Mouse (Mus musculus) forebrain, postnatal 0 days (tissue): Measurements from ENCODE around the gene Tia1. TPM values are rescaled to one million over a fixed set of nuclear protein-coding genes. Genes with fewer than 3 reads are reported as not detected.
A peak's percentile ranks its signal among the peaks of the same experiment; 100 is the strongest.

Experiments
- ATAC-seq: fragments of 200-750 bp; cut with Nextera tagmentation; 2 replicates; pipeline ENCODE4 v1.8.0; 2017; ENCODE audit warnings: mild to moderate bottlenecking, moderate library complexity
- DNase-seq: peaks from one replicate; pipeline ENCODE4 v3.0.0-alpha.2; 2015
- H3K27ac ChIP-seq: fragments of 300-500 bp; sonication (generic); 2 replicates; pipeline ENCODE4 v1.5.1; 2014; ENCODE audit warnings: low read depth, mild to moderate bottlenecking, antibody characterized with exemption, low read length, moderate library complexity, mixed read lengths
- H3K27me3 ChIP-seq: fragments of 300-500 bp; sonication (generic); 2 replicates; pipeline ENCODE4 v1.6.1; 2014; ENCODE audit warnings: mild to moderate bottlenecking, low read length, mixed read lengths; ENCODE audit not compliant: insufficient read depth
- H3K36me3 ChIP-seq: fragments of 300-500 bp; sonication (generic); 2 replicates; pipeline ENCODE4 v1.6.1; 2014; ENCODE audit warnings: mild to moderate bottlenecking, moderate library complexity; ENCODE audit not compliant: insufficient read depth
- H3K4me1 ChIP-seq: fragments of 300-500 bp; sonication (generic); 2 replicates; pipeline ENCODE4 v1.6.1; 2014; ENCODE audit warnings: antibody characterized with exemption; ENCODE audit not compliant: insufficient read depth
- H3K4me2 ChIP-seq: fragments of 300-500 bp; sonication (generic); 2 replicates; pipeline ENCODE4 v1.6.1; 2014; ENCODE audit warnings: low read depth, mild to moderate bottlenecking, moderate library complexity
- H3K4me3 ChIP-seq: fragments of 300-500 bp; sonication (generic); 2 replicates; pipeline ENCODE4 v1.5.1; 2014; ENCODE audit warnings: low read depth, low read length, mixed read lengths
- H3K9ac ChIP-seq: fragments of 300-500 bp; sonication (generic); 2 replicates; pipeline ENCODE4 v1.6.1; 2014; ENCODE audit warnings: mild to moderate bottlenecking
- H3K9me3 ChIP-seq: fragments of 300-500 bp; sonication (generic); 2 replicates; pipeline ENCODE4 v1.6.1; 2016; ENCODE audit warnings: low read length
- CTCF ChIP-seq: sonication (generic); IDR thresholded peaks from 2 replicates; pipeline ENCODE4 v1.5.1; 2016; ENCODE audit warnings: antibody characterized with exemption, control low read depth, low read depth
- WGBS: fragments of 180-500 bp; shearing (Covaris S2); extraction: QIAGEN DNeasy Blood & Tissue Kit; methylation state at CpG from one replicate; pipeline ENCODE4 v1.1.7; 2014; 5-methylcytosine and 5-hydroxymethylcytosine counted together
- polyA plus RNA-seq: library from polyadenylated mRNA; unstranded; fragments of >200 nt; fragmentation: Nextera tagmentation; extraction: Ambion mirVana; gene quantifications from 2 replicates; pipeline ENCODE4 v1.2.1, GENCODE M21; 2015
- total RNA-seq: library from RNA; depleted of rRNA; stranded (reverse); fragments of >200 nt; gene quantifications from 2 replicates; pipeline ENCODE4 v1.2.3, GENCODE M21; 2014

The Tia1 gene
- total and polyA plus RNA-seq, 2 experiments from 2014 or later, result 191 to 252 TPM

DNA sequence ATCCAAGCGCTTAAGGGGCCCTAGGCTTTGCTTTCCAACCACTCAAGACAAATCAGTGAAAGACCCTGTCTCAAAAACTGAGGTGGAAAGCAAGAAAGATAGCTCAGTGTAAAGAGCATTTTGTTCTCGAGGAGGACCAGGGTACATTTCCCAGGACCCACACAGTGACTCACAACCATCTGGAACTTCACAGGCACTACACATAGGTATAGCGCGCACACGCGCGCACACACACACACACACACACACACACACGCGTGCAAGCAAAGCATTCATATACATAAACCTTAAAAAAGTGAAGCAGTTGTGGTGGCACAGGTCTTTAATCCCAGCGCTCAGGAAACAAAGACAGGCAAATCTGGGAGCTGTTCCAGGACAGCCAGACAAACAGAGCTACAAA lies 37.6 kb downstream of the Tia1 start:
- WGBS, result 89% methylated on average over 10 of the region's 10 CpGs
- H3K9ac ChIP-seq, result no peak overlapping the region
- ATAC-seq (no peak), DNase-seq (no peak)
- no peaks in the 10 kb centered on the region for H3K9me3 ChIP-seq
- peaks cover 7% of the 10 kb centered on the region for H3K4me1 ChIP-seq
- no peaks in the 10 kb centered on the region for H3K27me3 ChIP-seq
- H3K4me2 ChIP-seq, result no peak overlapping the region
- no peak overlapping the region for H3K4me3 ChIP-seq
- H3K27ac ChIP-seq, result no peak overlapping the region
- peaks cover 28% of the 10 kb centered on the region for H3K36me3 ChIP-seq
- no peak for TF ChIP-seq CTCF

GRCm38 (mm10) chr6:86445551-86445950 lies 41.5 kb downstream of the Tia1 start:
- no peak overlapping the region for H3K27ac ChIP-seq
- WGBS, result 94% methylated on average over 18 of the region's 18 CpGs
- no peak overlapping the region for H3K4me2 ChIP-seq
- ATAC-seq (no peak), DNase-seq (no peak)
- peaks cover 51% of the 10 kb centered on the region for H3K36me3 ChIP-seq
- H3K9me3 ChIP-seq, result no peaks in the 10 kb centered on the region
- no peak overlapping the region for H3K9ac ChIP-seq
- no peaks in the 10 kb centered on the region for H3K4me1 ChIP-seq
- no peak for TF ChIP-seq CTCF
- H3K4me3 ChIP-seq, result no peak overlapping the region
- H3K27me3 ChIP-seq, result no peaks in the 10 kb centered on the region

DNA sequence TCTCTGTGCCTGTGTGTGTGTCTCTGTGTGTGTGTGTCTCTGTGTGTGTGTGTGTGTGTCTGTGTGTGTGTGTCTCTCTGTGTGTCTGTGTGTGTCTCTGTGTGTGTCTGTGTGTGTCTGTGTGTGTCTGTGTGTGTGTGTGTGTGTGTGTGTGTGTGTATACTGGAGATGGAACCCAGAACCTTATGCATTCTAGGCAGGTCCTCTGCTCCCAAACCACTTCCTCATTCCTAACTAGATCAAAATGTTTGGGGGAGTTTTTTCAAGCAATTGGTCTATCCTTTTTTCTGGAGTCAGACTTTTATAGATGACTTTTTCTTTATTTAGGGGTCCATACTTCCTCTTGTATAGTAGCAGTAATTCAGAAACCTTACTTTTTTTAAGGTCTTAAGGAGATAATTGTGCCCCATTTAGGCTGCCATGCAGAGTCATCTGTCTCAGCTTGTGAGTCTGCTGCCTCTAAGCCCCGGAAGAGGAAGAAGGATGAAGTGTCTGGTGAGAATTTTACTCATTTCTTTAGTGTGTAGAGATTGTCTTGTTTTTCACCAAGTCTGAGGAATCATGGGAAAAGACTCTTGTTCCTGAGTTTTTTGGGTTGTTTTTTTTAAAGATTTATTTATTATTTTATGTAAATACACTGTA lies 43.0 kb downstream of the Tia1 start:
- Histone ChIP-seq H3K4me2 (no peak overlapping the region), H3K9me3 (no peaks in the 10 kb centered on the region), H3K4me3 (no peak overlapping the region), H3K27ac (no peak overlapping the region), H3K27me3 (no peaks in the 10 kb centered on the region), H3K9ac (no peak overlapping the region), H3K36me3 (peaks cover 57% of the 10 kb centered on the region), H3K4me1 (no peaks in the 10 kb centered on the region)
- ATAC-seq (no peak), DNase-seq (no peak)
- WGBS, result 90% methylated on average over 1 of the region's 1 CpGs
- TF ChIP-seq CTCF, result no peak

GRCm38 (mm10) chr6:86456727-86457126 lies 52.7 kb downstream of the Tia1 start:
- WGBS, result 88% methylated on average over 3 of the region's 3 CpGs
- Histone ChIP-seq H3K9ac (no peak overlapping the region), H3K36me3 (peaks cover 66% of the 10 kb centered on the region), H3K4me2 (no peak overlapping the region), H3K27me3 (no peaks in the 10 kb centered on the region), H3K27ac (no peak overlapping the region), H3K4me1 (no peaks in the 10 kb centered on the region), H3K4me3 (no peak overlapping the region), H3K9me3 (no peaks in the 10 kb centered on the region)
- ATAC-seq (no peak), DNase-seq (no peak)
- TF ChIP-seq CTCF, result no peak

- Histone ChIP-seq H3K4me3 (no peak overlapping the region), H3K36me3 (peaks cover 51% of the 10 kb centered on the region), H3K9ac (no peak overlapping the region), H3K27ac (no peak overlapping the region), H3K27me3 (no peaks in the 10 kb centered on the region), H3K9me3 (no peaks in the 10 kb centered on the region), H3K4me2 (no peak overlapping the region), H3K4me1 (no peaks in the 10 kb centered on the region)
- 92% methylated on average over 3 of the region's 3 CpGs for WGBS
- no peak for DNase-seq
- TF ChIP-seq CTCF, result no peak
- ATAC-seq, result no peak
Measured at GRCm38 (mm10) chr6:86463079-86463478, 59.1 kb downstream of the Tia1 start.

DNA sequence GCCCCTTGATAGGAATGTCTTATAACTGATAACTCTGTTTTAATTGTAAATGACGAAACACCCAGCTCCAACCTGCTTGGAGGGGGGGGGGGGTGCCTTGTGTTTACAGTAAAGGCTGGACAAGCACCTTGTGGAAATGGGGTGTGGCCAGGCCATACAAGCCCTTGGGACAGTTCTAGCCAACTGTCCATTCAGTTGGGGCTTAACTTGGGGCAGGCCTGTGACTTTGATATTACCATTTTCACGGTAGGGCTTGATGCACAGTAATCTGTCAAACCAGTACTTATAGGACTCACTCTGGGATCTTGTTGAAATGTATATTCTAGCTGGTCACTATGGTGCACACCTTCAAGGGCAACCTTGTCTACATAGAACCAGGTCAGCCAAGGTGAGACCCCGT lies 67.3 kb downstream of the Tia1 start:
- Histone ChIP-seq H3K4me2 (peak overlapping the region; percentile 75; the same call in 1 of the 2 replicates), H3K4me3 (no peak overlapping the region), H3K9ac (peak overlapping the region; percentile 58), H3K9me3 (no peaks in the 10 kb centered on the region), H3K36me3 (peaks cover 8% of the 10 kb centered on the region; the same call in 1 of the 2 replicates), H3K27me3 (no peaks in the 10 kb centered on the region), H3K27ac (0 out of 2 replicates have a peak overlapping the region, but pooled peaks have one; percentile 85), H3K4me1 (peaks cover 8% of the 10 kb centered on the region)
- DNase-seq (no peak), ATAC-seq (no peak)
- no peak for TF ChIP-seq CTCF
- 93% methylated on average over 3 of the region's 3 CpGs for WGBS

- no peak for DNase-seq
- Histone ChIP-seq H3K36me3 (peaks cover 7% of the 10 kb centered on the region; the same call in 1 of the 2 replicates), H3K27me3 (no peaks in the 10 kb centered on the region), H3K9me3 (no peaks in the 10 kb centered on the region), H3K4me1 (peaks cover 8% of the 10 kb centered on the region), H3K4me3 (peak overlapping the region; percentile 40), H3K9ac (peak overlapping the region; percentile 58), H3K27ac (peak overlapping the region; percentile 85), H3K4me2 (peak overlapping the region; percentile 75)
- no peak for TF ChIP-seq CTCF
- 23% methylated on average over 9 of the region's 9 CpGs for WGBS
- ATAC-seq, result peak; percentile 47
Measured at GRCm38 (mm10) chr6:86471760-86472099, 67.7 kb downstream of the Tia1 start.
